Mouse (Mus musculus): Measurements from ENCODE around the gene Asic2.

DNA sequence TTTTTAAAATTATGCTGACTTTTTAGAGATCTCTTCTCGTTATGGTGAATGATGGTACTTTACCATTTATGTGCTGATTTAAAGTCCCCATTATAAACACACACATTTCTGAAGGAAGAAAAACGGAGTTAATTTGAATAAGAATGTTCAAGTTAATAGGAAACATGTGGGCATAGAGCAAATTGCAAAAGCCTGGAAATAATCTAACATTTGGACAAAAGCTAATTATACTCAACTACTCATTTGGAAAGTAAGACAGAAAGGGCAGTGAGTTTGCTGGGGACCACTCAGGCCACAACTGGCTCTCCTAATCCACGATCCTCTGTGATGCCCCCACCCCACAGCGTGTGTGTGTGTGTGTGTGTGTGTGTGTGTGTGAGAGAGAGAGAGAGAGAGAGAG, 253.5 kb downstream of the Asic2 start:
- TF ChIP-seq POLR2A (IDR thresholded peaks at IDR 0.05; ENCODE audit: control insufficient read depth in 1 of 2, insufficient read depth in 1 of 2, low read depth in 1 of 2, low read length in 2 of 2, poor library complexity in 1 of 2): no peak
- no peak for TF ChIP-seq UBTF (IDR thresholded peaks at IDR 0.05; ENCODE audit: borderline replicate concordance, insufficient read depth, low read depth, low read length)
- TF ChIP-seq MAX (IDR thresholded peaks at IDR 0.05; ENCODE audit: low read length): no peak
- no peak for TF ChIP-seq MAFK (IDR thresholded peaks at IDR 0.05; ENCODE audit: borderline replicate concordance, low read depth, low read length)
- TF ChIP-seq CTCF (IDR thresholded peaks at IDR 0.05 in 2 of 3, conservative IDR thresholded peaks at IDR 0.05 in 1 of 3; ENCODE audit: control insufficient read depth in 1 of 3, insufficient read depth in 1 of 3, low read depth in 2 of 3, low read length in 3 of 3, poor library complexity in 1 of 3, severe bottlenecking in 1 of 3): no peak
- no peak for TF ChIP-seq USF1 (IDR thresholded peaks at IDR 0.05; ENCODE audit: low read depth, low read length)
- no peak for TF ChIP-seq RCOR1 (IDR thresholded peaks at IDR 0.05; ENCODE audit: low read depth, low read length)
- TF ChIP-seq TAL1 (IDR thresholded peaks at IDR 0.05; ENCODE audit: low read length): no peak
- no peak for TF ChIP-seq SIN3A (IDR thresholded peaks at IDR 0.05; ENCODE audit: low read length)
- no peak for TF ChIP-seq MAZ (IDR thresholded peaks at IDR 0.05; ENCODE audit: low read depth, low read length)
- TF ChIP-seq ZMIZ1 (IDR thresholded peaks at IDR 0.05; ENCODE audit: low read depth, low read length): no peak
- TF ChIP-seq JUND (IDR thresholded peaks at IDR 0.05; ENCODE audit: low read depth, low read length): no peak
- TF ChIP-seq ZC3H11A (IDR thresholded peaks at IDR 0.05; ENCODE audit: low read depth, low read length): no peak
- no peak for TF ChIP-seq TCF12 (IDR thresholded peaks at IDR 0.05; ENCODE audit: low read depth, low read length)
